In the genomic region with DNA sequence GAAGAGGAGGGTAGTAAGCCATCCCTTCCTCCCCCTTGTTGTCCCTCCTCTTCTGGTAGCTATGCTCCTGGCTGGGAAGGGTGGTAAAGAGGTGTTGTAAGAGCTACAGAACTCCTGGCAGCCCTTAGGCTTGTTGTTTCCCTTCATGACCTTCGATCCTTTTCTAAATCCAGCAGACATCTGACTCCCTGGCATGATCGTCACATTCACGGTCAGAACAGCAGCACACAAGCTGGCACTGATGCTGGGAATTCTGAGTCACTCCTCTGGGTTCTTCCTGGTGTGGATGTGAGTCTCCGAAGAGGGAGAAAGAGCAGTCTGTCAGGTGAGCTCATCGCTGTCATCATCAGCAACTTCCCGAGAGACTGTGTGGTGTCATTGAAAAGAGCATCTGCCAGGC, we compare ENCODE assay signal across 12 mouse cellular contexts. TPM values are rescaled to one million over a fixed set of nuclear protein-coding genes. Genes with fewer than 3 reads are reported as not detected.
DNase-seq lines count a peak whose midpoint lies in the region; ATAC-seq and TF ChIP-seq lines count a peak whose summit lies in the region.
"Had no signal": no experiment of that assay in that cellular context is flagged by ENCODE, and none has a peak within 500 bp of the region (broad histone marks: within the 10 kb centered on the region; RNA-seq: fewer than 3 reads in every experiment).

No protein-coding gene starts in this region.

- no peak for ATAC-seq in megakaryocyte, adult 5-6 weeks (ENCODE audit: poor library complexity, severe bottlenecking)
- no peak for ATAC-seq in heart, embryonic 16.5 days (replicated peaks; ENCODE audit: extremely low read depth, insufficient read depth, low FRiP score)

- 0 out of 2 replicates have a peak overlapping the region, but pooled peaks have one; percentile 14 for H3K4me2 ChIP-seq in heart, embryonic 16.5 days (ENCODE audit: low read depth, low read length)
- peak overlapping the region; percentile 56 for H3K4me2 ChIP-seq in myocyte (ENCODE audit: low read depth)
- H3K4me2 ChIP-seq: forebrain, embryonic 12.5 days; stomach, embryonic 15.5 days had no signal

- DNase-seq in adrenal gland, postnatal 14 days = peak; percentile 87
- no peak for DNase-seq in layer of hippocampus, adult 9-10 months (ENCODE audit: low spot score)
- no peak for DNase-seq in left cerebral cortex, adult 11 months (ENCODE audit: low spot score)
- no peak for DNase-seq in thymus, postnatal 36 days
- DNase-seq: cerebellum, adult 8-10 months had no signal

- H3ac ChIP-seq in myocyte (ENCODE audit: control insufficient read depth, insufficient read length) = no peak overlapping the region

- no peaks in the 10 kb centered on the region for H3K4me1 ChIP-seq in megakaryocyte, embryonic 14.5 days
- H3K4me1 ChIP-seq in heart, embryonic 16.5 days (ENCODE audit: control insufficient read depth, insufficient read depth, low read length) = no peaks in the 10 kb centered on the region
- H3K4me1 ChIP-seq: forebrain, embryonic 12.5 days; stomach, embryonic 15.5 days had no signal

- H3K9me3 ChIP-seq in megakaryocyte, embryonic 14.5 days = peaks cover 4% of the 10 kb centered on the region; the same call in 1 of the 2 replicates
- H3K9me3 ChIP-seq in heart, embryonic 16.5 days (replicated peaks; ENCODE audit: control insufficient read depth, low read length) = no peaks in the 10 kb centered on the region
- H3K9me3 ChIP-seq: forebrain, embryonic 12.5 days; stomach, embryonic 15.5 days had no signal

- whole genome bisulfite sequencing in heart, embryonic 16.5 days = 46% methylated on average over 6 of the region's 6 CpGs

- no peaks in the 10 kb centered on the region for H3K36me3 ChIP-seq in megakaryocyte, embryonic 14.5 days (replicated peaks; ENCODE audit: low read length)
- no peaks in the 10 kb centered on the region for H3K36me3 ChIP-seq in heart, embryonic 16.5 days (ENCODE audit: control insufficient read depth, insufficient read depth)
- H3K36me3 ChIP-seq in myocyte (ENCODE audit: control insufficient read depth, insufficient read depth) = no peaks in the 10 kb centered on the region
- H3K36me3 ChIP-seq: forebrain, embryonic 12.5 days; stomach, embryonic 15.5 days had no signal

- H3K9ac ChIP-seq in heart, embryonic 16.5 days (ENCODE audit: low read length) = no peak overlapping the region
- H3K9ac ChIP-seq: forebrain, embryonic 12.5 days; stomach, embryonic 15.5 days had no signal

- H3K27me3 ChIP-seq in megakaryocyte, embryonic 14.5 days (replicated peaks) = no peaks in the 10 kb centered on the region
- no peaks in the 10 kb centered on the region for H3K27me3 ChIP-seq in heart, embryonic 16.5 days (ENCODE audit: control insufficient read depth, insufficient read depth, low read length)
- no peaks in the 10 kb centered on the region for H3K27me3 ChIP-seq in myocyte (ENCODE audit: control insufficient read depth, insufficient read depth, insufficient read length)
- H3K27me3 ChIP-seq: forebrain, embryonic 12.5 days; stomach, embryonic 15.5 days had no signal

- no peak for TF ChIP-seq POLR2A in myocyte (IDR thresholded peaks at IDR 0.05; ENCODE audit: insufficient read length, low read depth)

- H3K27ac ChIP-seq in heart, embryonic 16.5 days (ENCODE audit: low read length) = no peak overlapping the region
- H3K27ac ChIP-seq: forebrain, embryonic 12.5 days; stomach, embryonic 15.5 days had no signal

- peak overlapping the region; percentile 29 for H3K4me3 ChIP-seq in megakaryocyte, embryonic 14.5 days (replicated peaks)
- no peak overlapping the region for H3K4me3 ChIP-seq in heart, embryonic 16.5 days (ENCODE audit: low read length)
- H3K4me3 ChIP-seq in myocyte = no peak overlapping the region
- H3K4me3 ChIP-seq: forebrain, embryonic 12.5 days; stomach, embryonic 15.5 days had no signal

- no peaks in the 10 kb centered on the region for H3K79me2 ChIP-seq in myocyte (ENCODE audit: control insufficient read depth, insufficient read depth)

TF ChIP-seq in myocyte, 11 proteins besides CTCF, POLR2A, EP300 and RAD21:
- TF ChIP-seq SRF (IDR thresholded peaks at IDR 0.05; ENCODE audit: control insufficient read depth, insufficient read length, low read depth) (no peak), MAX (IDR thresholded peaks at IDR 0.05; ENCODE audit: low read depth) (no peak), TCF12 (IDR thresholded peaks at IDR 0.05; ENCODE audit: insufficient read depth, poor library complexity, severe bottlenecking) (no peak), USF1 (IDR thresholded peaks at IDR 0.05; ENCODE audit: low read depth) (no peak)

RNA-seq across cellular contexts. Expression of a gene that starts 41.5 kb away (rescaled TPM):
- polyA plus RNA-seq in megakaryocyte, embryonic 14.5 days (2012; ENCODE audit: insufficient read depth, low replicate concordance) = not detected in 2 replicates
- not detected in 2 replicates for total RNA-seq in megakaryocyte, adult 5-6 weeks (2015)
- total RNA-seq in megakaryocyte, adult 5-6 weeks (2017) = not detected in 2 replicates
- not detected in 2 replicates for total RNA-seq in adrenal gland, postnatal 14 days (2021)
- not detected in 2 replicates for polyA plus RNA-seq in heart, embryonic 16.5 days (2015; fragmentation: Nextera tagmentation; extraction: Ambion mirVana)
- polyA plus RNA-seq in myocyte (2012; fragmentation: generic; extraction: Trizol) = not detected
- polyA plus RNA-seq: forebrain, embryonic 12.5 days; limb, embryonic 14.5 days; stomach, embryonic 15.5 days had no signal
